Mouse (Mus musculus): ENCODE measurements around the gene Cpeb4. TPM values are rescaled to one million over a fixed set of nuclear protein-coding genes. Genes with fewer than 3 reads are reported as not detected.
"Not testable (repeated sequence)": the region's sequence is repeated elsewhere in the genome, so short reads cannot be mapped to it uniquely, and the experiment has no call there.

Cpeb4 gene
- polyA plus RNA-seq, 1 experiment from 2014 or later, result 4.2 TPM

DNA sequence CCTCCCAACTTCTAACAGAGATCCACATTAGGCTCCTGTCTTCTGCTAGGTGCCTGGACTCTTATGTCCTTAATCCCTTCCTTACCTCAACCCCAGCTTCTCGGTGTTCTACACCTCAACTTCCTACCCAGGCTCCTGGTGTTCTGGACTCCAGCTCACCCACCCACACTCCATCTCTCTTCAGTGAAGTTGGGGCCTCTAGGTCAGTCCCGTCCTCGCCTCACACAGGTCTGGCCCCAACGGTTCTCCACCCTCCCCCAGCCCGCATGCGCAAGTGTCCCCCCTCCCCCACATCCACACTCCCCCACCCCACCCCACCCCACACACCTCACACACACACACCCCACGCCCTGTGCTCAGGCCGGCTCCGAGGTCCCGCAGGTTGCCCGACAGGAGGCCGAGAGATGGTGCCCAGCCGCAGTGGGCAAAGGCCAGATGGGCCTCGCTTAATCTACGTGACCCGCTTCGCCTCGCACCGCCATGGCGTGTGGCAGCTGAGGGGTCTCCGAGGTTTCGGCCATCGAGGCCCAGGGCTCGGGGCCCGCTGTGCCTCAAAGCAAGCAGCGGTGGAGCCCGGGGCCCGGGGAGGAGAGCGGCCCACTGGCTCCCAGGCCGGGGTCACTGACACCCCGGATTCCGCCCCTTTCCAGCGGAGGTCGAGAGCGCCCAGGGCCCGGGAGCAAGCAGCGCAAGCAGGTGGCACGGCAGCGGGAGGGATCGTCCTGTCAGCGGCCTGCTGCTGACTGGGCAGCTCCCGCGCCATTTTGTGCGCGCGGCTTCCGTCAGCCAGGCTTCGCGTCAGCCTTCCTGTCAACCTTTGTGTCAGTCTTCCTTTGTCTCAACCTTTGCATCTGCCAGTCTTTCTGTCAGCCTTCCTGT is 93.5 kb downstream of the Cpeb4 start, which contains the start of gene 4930524B15Rik:
Gene 4930524B15Rik (plus strand): TSS at position 337 of the 879 bp plus-strand sequence.
- no peaks in the 10 kb centered on the region for H3K9me3 ChIP-seq
- 0 out of 2 replicates have a peak, but pooled peaks cover 4% of the 10 kb centered on the region for H3K4me1 ChIP-seq (replicated peaks)
- no peaks in the 10 kb centered on the region for H3K36me3 ChIP-seq
- peak within 1 kb of the TSS; percentile 65 for H3K4me2 ChIP-seq (replicated peaks)
- H3K27me3 ChIP-seq (replicated peaks), result no peaks in the 10 kb centered on the region
- H3K9ac ChIP-seq, result no peak within 1 kb of the TSS
- WGBS, result 46% methylated on average over 49 of the region's 49 CpGs
- peak within 1 kb of the TSS; percentile 30 for H3K4me3 ChIP-seq (replicated peaks)
- H3K27ac ChIP-seq, result no peak within 1 kb of the TSS
- peak; percentile 34; the same call in 1 of the 2 replicates for ATAC-seq

DNA sequence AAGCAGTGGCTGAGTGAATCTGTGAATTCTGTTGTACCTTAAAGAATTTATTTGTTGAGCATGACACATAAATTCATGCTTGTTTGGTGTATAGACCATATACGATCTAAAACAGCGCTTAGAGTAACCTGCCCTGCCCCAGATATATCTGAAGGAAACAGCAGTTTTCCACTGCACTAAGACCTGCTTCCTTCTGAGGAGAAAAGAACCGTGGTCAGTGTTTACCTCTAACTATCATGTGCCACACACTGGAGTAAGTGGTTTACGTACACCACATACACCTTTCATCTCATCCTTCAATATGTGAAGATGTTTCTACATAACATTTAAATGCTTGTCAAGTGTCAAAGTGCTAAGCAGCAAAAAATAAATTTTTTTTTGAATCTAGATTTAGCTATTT is 102.1 kb downstream of the Cpeb4 start:
- H3K4me1 ChIP-seq (replicated peaks), result 0 out of 2 replicates have a peak, but pooled peaks cover 4% of the 10 kb centered on the region
- H3K27ac ChIP-seq, result no peak overlapping the region
- no peak overlapping the region for H3K9ac ChIP-seq
- no peak overlapping the region for H3K4me3 ChIP-seq (replicated peaks)
- 52% methylated on average over 4 of the region's 4 CpGs for WGBS
- no peaks in the 10 kb centered on the region for H3K9me3 ChIP-seq
- no peaks in the 10 kb centered on the region for H3K27me3 ChIP-seq (replicated peaks)
- ATAC-seq, result no peak
- no peak overlapping the region for H3K4me2 ChIP-seq (replicated peaks)
- H3K36me3 ChIP-seq, result no peaks in the 10 kb centered on the region

DNA sequence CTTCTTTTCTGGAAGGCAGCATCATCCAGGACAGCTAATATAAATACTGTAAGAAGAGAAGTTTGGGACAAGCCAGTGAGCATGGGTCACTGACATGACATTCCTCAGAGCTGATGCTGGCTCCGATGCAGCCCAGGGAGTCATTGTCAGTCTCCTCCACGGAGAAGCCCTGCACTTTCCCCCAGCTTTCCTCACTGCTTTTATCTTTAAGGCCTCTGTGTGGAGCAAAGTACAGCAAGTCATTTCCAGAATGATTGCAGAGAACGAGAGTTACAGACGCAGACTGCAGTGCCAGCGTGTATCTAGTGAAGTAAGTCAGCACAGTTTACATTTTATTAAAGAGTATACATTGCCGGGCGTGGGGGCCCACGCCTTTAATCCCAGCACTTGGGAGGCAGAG is 102.8 kb downstream of the Cpeb4 start:
- no peak overlapping the region for H3K4me2 ChIP-seq (replicated peaks)
- ATAC-seq, result peak; percentile 88
- 17% methylated on average over 8 of the region's 8 CpGs for WGBS
- no peaks in the 10 kb centered on the region for H3K9me3 ChIP-seq
- 0 out of 2 replicates have a peak, but pooled peaks cover 4% of the 10 kb centered on the region for H3K4me1 ChIP-seq (replicated peaks)
- H3K27ac ChIP-seq, result 0 out of 2 replicates have a peak overlapping the region, but pooled peaks have one; percentile 4
- H3K9ac ChIP-seq, result no peak overlapping the region
- no peaks in the 10 kb centered on the region for H3K36me3 ChIP-seq
- H3K4me3 ChIP-seq (replicated peaks), result no peak overlapping the region
- no peaks in the 10 kb centered on the region for H3K27me3 ChIP-seq (replicated peaks)

DNA sequence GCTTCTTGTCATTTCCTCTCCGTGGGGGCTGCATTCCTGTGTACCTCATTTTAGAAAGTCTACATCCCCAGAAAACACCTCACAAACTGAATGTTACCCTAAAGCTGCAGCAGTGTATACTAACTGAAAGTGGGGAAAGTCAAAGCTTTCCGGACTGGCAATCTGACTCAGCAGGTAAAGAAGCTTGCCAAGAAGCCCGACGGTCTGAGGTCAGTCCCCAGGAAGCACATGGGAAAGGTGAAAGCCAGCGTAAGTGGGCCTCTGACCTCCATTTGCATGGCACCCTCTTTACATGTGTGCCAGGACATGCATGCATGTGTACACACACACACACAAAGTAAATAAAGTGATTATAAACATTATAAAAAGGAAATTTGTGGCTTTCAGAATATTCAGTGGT is 103.7 kb downstream of the Cpeb4 start:
- no peaks in the 10 kb centered on the region for H3K27me3 ChIP-seq (replicated peaks)
- no peak overlapping the region for H3K4me3 ChIP-seq (replicated peaks)
- no peak overlapping the region for H3K27ac ChIP-seq
- H3K9me3 ChIP-seq, result no peaks in the 10 kb centered on the region
- 83% methylated on average over 5 of the region's 5 CpGs for WGBS
- no peak overlapping the region for H3K4me2 ChIP-seq (replicated peaks)
- 0 out of 2 replicates have a peak, but pooled peaks cover 4% of the 10 kb centered on the region for H3K4me1 ChIP-seq (replicated peaks)
- ATAC-seq, result no peak
- no peaks in the 10 kb centered on the region for H3K36me3 ChIP-seq
- no peak overlapping the region for H3K9ac ChIP-seq

DNA sequence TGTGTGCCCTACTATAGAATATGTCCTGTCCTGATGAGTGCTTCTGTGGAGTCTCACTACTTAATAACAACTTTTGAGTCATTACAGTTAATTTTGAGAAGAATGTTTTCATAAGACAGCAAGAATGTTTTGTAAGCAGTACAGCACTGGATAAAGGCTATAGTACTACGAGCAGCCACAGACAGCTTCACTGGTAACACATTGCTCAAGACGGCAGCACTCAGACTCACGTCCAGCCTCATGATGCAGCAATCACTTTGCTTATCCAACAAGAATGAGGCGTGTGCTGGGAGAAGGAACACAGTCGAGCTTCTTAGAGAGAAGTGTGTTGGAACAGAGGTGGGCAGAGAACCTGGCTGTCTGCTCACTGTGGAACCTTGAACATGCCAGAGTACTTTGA is 104.1 kb downstream of the Cpeb4 start:
- H3K9ac ChIP-seq, result no peak overlapping the region
- H3K36me3 ChIP-seq, result no peaks in the 10 kb centered on the region
- no peak overlapping the region for H3K27ac ChIP-seq
- 60% methylated on average over 5 of the region's 5 CpGs for WGBS
- H3K4me1 ChIP-seq (replicated peaks), result 0 out of 2 replicates have a peak, but pooled peaks cover 4% of the 10 kb centered on the region
- ATAC-seq, result peak; percentile 56
- no peak overlapping the region for H3K4me3 ChIP-seq (replicated peaks)
- H3K27me3 ChIP-seq (replicated peaks), result no peaks in the 10 kb centered on the region
- no peak overlapping the region for H3K4me2 ChIP-seq (replicated peaks)
- no peaks in the 10 kb centered on the region for H3K9me3 ChIP-seq

DNA sequence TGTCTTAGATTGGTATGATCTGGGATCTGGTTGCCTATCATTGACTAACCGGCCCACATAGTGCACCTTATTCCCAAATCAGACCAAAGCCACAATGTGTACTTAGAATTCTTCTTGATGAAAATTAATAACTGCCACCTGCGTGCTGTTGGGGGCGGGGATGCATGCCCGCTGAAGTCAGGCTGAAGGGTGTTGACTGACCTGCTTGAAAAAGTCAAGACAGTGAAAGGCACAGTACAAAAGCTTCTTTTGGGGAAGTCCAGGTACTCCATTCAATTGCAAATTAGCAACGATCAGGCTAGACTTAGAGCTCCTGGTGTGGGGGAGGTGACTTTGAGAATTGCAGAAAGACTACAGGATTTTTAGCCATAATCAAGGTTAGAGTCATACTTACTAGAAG is 108.1 kb downstream of the Cpeb4 start:
- not testable (repeated sequence) for H3K27me3 ChIP-seq (replicated peaks); H3K4me1 ChIP-seq (replicated peaks); H3K36me3 ChIP-seq; H3K9ac ChIP-seq; H3K4me3 ChIP-seq (replicated peaks); ATAC-seq; H3K27ac ChIP-seq; H3K9me3 ChIP-seq; H3K4me2 ChIP-seq (replicated peaks)
- 92% methylated on average over 5 of the region's 5 CpGs for WGBS

DNA sequence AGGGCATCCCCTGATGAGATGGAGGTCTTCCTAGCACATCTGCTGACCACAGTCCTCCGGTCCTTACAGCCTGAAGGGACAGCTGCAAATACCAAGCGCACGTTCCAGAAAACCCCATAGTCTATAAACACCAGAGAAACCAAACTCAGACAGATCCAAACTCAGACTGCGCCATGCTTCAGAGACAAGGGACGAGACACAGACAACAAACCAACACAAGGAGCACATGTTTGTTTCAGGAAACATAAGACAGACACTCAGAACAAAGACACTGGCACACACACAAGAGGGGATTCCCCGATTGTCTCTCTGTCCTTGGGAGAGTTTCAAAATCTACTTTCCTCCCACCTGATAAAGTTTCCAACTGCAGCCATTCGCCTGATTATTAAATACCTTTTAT is 109.8 kb downstream of the Cpeb4 start:
- no peaks in the 10 kb centered on the region for H3K9me3 ChIP-seq
- no peak overlapping the region for H3K27ac ChIP-seq
- H3K9ac ChIP-seq, result no peak overlapping the region
- H3K36me3 ChIP-seq, result no peaks in the 10 kb centered on the region
- H3K4me1 ChIP-seq (replicated peaks), result no peaks in the 10 kb centered on the region
- no peak for ATAC-seq
- no peaks in the 10 kb centered on the region for H3K27me3 ChIP-seq (replicated peaks)
- H3K4me3 ChIP-seq (replicated peaks), result no peak overlapping the region
- 84% methylated on average over 7 of the region's 7 CpGs for WGBS
- no peak overlapping the region for H3K4me2 ChIP-seq (replicated peaks)

DNA sequence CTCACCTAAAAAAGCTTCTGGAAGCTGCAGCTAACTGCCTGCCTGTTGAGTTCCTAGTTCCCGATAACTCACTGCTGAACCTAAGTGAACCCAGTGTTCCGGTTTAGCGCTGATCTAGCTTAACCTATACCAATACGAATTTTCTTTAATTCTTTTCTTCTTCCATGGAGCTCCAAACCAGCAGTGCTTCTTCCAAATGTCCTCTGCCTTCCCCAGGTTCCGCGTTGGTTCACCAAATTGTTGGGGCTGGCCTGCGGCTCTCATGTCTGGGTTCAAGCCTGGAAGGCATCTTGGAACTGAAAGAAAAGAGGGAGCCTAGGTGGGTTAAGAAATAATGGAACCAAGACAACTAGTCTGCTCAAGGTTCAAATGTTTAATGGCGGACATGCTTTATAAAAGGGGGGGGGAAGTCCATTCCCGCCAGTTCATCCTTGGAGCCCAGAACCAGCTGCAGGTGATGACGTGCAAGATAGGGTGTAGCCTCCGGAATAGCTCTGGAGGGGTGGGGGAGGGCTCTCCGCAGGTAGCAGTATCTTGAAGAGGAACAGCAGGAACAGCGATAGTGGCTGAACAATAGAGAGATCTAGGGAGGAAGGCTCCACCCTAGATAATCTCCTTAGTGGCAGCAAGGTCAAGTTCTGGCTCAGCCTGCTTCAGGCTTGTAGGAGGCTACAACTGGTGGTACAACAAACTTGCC is 110.4 kb downstream of the Cpeb4 start:
- H3K9me3 ChIP-seq; H3K4me3 ChIP-seq (replicated peaks); H3K36me3 ChIP-seq; H3K4me2 ChIP-seq (replicated peaks); ATAC-seq; H3K27ac ChIP-seq; H3K9ac ChIP-seq; H3K27me3 ChIP-seq (replicated peaks); H3K4me1 ChIP-seq (replicated peaks): not testable (repeated sequence)
- 83% methylated on average over 13 of the region's 13 CpGs for WGBS

DNA sequence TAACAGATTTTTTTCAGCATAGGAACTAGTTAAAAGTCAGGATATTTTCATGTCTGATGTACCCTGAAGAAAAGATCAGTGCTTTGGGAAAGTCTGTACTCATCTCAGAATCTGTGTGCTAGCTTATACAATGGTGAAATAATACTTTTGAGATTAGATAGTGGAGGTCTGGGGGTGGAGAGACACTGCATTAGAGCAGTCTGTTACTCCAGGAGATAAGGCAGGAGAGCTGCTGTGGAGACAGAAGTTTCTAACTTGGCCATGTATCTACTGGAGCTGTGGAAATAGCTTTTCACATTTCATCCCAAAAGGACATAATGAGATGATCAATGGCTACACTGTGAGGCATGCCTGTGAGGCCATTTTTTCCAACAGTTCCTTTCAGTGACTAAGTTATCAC is 111.2 kb downstream of the Cpeb4 start:
- no peak overlapping the region for H3K4me2 ChIP-seq (replicated peaks)

DNA sequence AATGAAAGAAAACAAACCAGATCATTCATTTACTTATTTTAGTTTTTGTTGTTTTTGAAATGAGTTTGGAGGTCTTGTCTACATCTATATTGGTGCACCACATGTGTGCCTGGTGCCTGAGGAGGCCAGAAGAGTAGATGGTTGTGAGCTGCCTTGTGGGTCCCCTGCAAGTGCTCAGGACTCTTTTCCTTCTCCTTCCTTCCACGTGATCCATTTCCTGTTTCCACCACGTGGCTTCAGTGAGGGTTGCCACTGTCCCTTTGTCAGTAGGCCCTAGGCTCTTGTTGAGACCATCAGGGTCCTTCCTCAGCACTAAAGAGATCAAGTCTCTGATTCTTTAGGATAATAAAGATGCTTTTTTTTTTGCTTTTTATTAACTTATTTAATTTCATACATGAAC is 112.8 kb downstream of the Cpeb4 start:
- 53% methylated on average over 2 of the region's 2 CpGs for WGBS
- no peak overlapping the region for H3K27ac ChIP-seq
- H3K4me1 ChIP-seq (replicated peaks), result no peaks in the 10 kb centered on the region
- no peaks in the 10 kb centered on the region for H3K9me3 ChIP-seq
- no peaks in the 10 kb centered on the region for H3K27me3 ChIP-seq (replicated peaks)
- ATAC-seq, result no peak
- no peak overlapping the region for H3K4me3 ChIP-seq (replicated peaks)
- H3K9ac ChIP-seq, result no peak overlapping the region
- H3K36me3 ChIP-seq, result no peaks in the 10 kb centered on the region
- H3K4me2 ChIP-seq (replicated peaks), result no peak overlapping the region

More for the DNA sequence above, 111.2 kb downstream of the Cpeb4 start:
- Histone ChIP-seq H3K4me3 (replicated peaks) (no peak overlapping the region), H3K4me1 (replicated peaks) (no peaks in the 10 kb centered on the region), H3K9me3 (no peaks in the 10 kb centered on the region), H3K27me3 (replicated peaks) (no peaks in the 10 kb centered on the region), H3K27ac (no peak overlapping the region), H3K36me3 (no peaks in the 10 kb centered on the region), H3K9ac (no peak overlapping the region)
- no peak for ATAC-seq

Measured in intestine, embryonic 15.5 days (tissue).